Mouse (Mus musculus) cerebellum, postnatal 4 days (tissue): Measurements from ENCODE around the gene Tbck.

Experiments
- DNase-seq, 2 experiments: peaks; one replicate each; pipeline ENCODE4 v3.0.0; 2022; ENCODE audit warnings: low spot score in 2 of 2, mixed read lengths in 1 of 2

Gene Tbck

GRCm38 (mm10) chr3:132756274-132756673 is 72.3 kb downstream of the Tbck start:
- no peak for DNase-seq

GRCm38 (mm10) chr3:132766033-132766726 is 82.2 kb downstream of the Tbck start:
- no peak for DNase-seq

GRCm38 (mm10) chr3:132772054-132772453 is 88.1 kb downstream of the Tbck start:
- DNase-seq: no peak

- no peak for DNase-seq
Observed at GRCm38 (mm10) chr3:132776686-132777085, 92.7 kb downstream of the Tbck start.

GRCm38 (mm10) chr3:132781103-132781502 is 97.2 kb downstream of the Tbck start:
- DNase-seq: no peak

- no peak for DNase-seq
Observed at GRCm38 (mm10) chr3:132783087-132783486, 99.1 kb downstream of the Tbck start.

GRCm38 (mm10) chr3:132784732-132785131 is 100.8 kb downstream of the Tbck start:
- no peak for DNase-seq

GRCm38 (mm10) chr3:132786690-132787089 is 102.7 kb downstream of the Tbck start:
- no peak for DNase-seq

GRCm38 (mm10) chr3:132787775-132788174 is 103.8 kb downstream of the Tbck start:
- DNase-seq: no peak

- DNase-seq: no peak
Observed at GRCm38 (mm10) chr3:132791140-132791539, 107.2 kb downstream of the Tbck start.

GRCm38 (mm10) chr3:132800196-132800595 is 116.3 kb downstream of the Tbck start:
- DNase-seq: no peak

GRCm38 (mm10) chr3:132801910-132802309 is 118.0 kb downstream of the Tbck start:
- no peak for DNase-seq

GRCm38 (mm10) chr3:132807888-132808579 is 124.1 kb downstream of the Tbck start:
- no peak for DNase-seq

GRCm38 (mm10) chr3:132808951-132809350 is 125.0 kb downstream of the Tbck start:
- DNase-seq: no peak

- no peak for DNase-seq
Observed at GRCm38 (mm10) chr3:132811791-132812190, 127.8 kb downstream of the Tbck start.

- DNase-seq: no peak
Observed at GRCm38 (mm10) chr3:132812356-132812755, 128.4 kb downstream of the Tbck start.

GRCm38 (mm10) chr3:132813147-132813546 is 129.2 kb downstream of the Tbck start:
- no peak for DNase-seq

GRCm38 (mm10) chr3:132813706-132814497 is 130.0 kb downstream of the Tbck start:
- no peak for DNase-seq

GRCm38 (mm10) chr3:132814791-132815496 is 131.0 kb downstream of the Tbck start:
- DNase-seq: no peak

GRCm38 (mm10) chr3:132815497-132816326 is 131.8 kb downstream of the Tbck start:
- DNase-seq: no peak

- DNase-seq: no peak
Observed at GRCm38 (mm10) chr3:132819408-132819807, 135.5 kb downstream of the Tbck start.
